Mouse (Mus musculus) heart, adult 18-20 months (tissue): ENCODE results near the gene Zbtb32. TPM values are rescaled to one million over a fixed set of nuclear protein-coding genes. Genes with fewer than 3 reads are reported as not detected.
A peak's percentile ranks its signal among the peaks of the same experiment; 100 is the strongest.

Experiments
- DNase-seq, 2 experiments: peaks; one replicate each; pipeline ENCODE4 v3.0.0; 2021 to 2022; ENCODE audit warnings: mixed read lengths in 1 of 2
- total RNA-seq, 2 experiments: library from RNA; stranded (reverse); gene quantifications; 2 replicates each; pipeline ENCODE4 v1.2.3; 2021

Zbtb32 gene
- total RNA-seq, 2 experiments from 2014 or later, result 0.21 TPM; not detected in 1

DNA sequence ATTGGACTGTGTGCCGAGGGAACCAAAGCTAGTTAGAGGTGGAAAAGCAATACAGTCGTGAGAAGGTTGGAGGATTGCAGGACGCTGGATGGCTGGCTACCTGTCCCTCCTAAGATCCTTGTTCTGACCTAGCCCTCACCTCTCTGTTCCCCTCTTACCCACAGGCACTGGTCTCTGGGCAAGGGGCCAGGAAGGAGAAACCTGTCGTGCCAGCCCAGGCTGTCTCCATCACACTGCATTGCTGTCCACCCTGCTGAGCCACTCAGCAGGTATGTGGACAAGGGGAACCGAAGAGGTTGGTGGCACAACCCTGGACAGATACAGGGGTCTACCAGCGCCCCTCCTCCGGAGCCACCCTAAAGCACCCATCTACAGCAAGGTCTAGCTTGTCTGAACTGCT lies 1.9 kb upstream of the Zbtb32 start:
- DNase-seq, result no peak

DNA sequence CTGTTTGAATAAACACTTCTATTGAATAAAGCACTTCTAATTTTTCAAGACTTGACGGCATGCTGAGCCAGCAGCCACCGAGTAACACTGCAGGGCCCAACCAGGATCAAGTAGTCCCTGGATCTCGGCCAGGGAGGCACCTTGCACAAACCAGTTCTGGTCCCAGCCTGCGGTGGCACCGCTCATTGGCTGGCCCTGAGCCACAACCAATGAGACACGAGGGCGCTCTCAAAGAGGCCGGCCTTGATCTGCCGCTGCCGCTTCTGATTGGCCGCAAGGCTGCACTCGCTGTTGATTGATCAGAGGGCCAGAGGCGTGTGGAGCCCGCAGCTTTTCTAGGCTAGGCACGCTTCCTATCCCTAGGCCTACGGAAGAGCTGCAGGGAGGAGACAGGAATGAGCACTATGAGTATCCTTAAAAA lies 1.2 kb upstream of the Zbtb32 start:
- peak; percentile 82 to 89 for DNase-seq

DNA sequence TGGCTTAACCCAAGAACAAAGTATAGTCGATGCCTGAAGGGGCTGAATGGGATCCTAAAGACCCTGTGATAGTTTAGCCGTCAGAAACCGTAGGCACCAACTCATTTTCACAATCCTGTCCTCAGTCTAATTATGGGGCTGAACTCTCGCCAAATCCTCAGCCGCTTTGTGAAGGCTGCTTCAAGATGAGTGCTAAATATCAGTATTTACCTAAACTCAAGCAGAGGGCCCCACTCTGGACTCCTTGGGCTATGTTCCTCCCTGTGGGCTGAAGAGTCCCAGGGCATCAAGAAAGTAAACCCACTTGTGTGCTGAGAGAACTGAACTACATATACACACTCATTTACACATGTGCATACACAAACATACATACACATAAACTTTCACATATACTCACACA lies 1.9 kb downstream of the Zbtb32 start:
- no peak for DNase-seq

DNA sequence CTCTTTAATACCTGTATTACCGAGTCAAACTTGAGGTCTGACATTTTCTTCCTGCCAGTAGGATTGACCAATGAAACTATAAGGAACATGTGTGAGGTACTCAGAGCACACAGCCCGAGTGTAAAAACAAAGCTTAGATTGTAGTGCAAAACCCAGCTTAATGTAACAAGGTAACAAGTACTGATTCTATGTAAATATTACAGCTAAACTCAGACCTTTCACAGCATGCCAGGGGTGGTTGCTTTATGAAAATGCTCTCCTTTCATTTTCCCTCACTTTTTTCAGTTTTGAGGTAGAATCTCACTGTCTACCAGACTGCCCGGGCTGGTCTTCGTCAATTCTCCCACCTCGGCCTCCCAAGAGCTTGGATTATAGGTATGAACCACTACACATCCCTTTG lies 2.6 kb downstream of the Zbtb32 start:
- no peak for DNase-seq

DNA sequence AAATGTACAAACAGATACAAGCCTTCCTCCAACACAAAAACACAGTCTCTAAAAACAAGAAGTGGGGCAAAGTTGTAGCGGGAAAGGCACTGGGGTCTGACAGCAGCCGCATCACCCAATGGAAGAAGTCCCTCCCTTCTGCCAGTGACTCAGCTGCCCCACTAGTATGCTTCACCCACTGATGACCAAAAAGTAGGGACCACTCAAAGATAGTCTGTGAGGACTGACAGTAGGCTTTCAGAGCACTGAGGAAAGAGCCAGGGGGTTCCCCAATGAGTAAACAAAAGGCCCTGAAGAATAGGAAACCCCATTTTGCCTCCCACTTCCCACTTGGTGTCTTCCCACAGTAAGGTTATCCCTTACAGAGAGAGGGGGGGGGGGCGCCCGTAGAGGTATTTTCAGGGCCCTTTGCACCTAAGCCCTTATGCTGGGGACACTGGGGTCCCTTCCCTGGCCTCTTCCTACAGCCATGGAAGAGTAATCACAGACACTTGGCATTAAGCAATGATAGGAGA lies 4.1 kb downstream of the Zbtb32 start:
- no peak for DNase-seq

DNA sequence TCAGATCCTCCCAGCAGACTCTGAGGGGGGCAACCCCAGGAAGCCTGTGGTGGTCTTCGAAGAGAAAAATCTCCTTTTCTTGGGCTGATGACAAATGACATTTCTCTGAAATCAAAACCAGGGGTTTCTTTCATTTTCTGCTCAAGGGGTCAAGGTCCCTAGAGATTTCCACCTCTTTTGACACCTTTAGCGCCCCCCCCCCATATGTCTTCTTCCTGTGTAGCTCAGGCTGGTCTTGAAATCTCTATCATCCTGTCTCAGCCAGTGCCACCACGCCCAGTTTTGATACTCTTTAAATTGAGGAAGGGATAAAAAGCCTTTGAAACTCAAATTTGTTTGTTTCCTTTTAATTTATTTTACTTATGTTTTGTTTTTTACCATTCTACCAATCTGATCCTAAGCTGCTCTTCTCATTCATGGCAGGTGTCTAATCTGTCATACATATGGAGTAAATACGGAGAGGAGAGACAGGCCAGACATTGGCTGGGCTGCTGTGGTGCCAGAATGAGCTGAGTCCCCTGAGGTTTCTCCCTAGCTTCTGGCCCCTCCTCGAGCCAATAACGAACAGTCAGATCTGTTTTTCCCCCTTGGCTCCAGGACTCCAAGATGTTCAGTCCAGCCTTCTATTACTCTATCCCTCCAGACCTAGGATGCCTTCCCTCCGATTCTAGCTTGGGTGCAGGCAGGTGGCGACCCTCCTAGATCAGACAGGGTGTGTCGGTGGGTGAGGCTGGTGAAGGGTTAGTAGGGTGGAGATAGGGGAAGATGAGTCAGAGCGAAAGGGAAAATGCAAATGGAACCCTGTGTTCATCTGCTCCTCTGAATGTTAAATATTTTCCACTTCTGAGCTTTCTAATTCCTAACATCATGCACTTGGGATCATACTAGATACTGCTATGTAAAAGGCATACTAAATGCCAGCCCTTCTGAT lies 4.9 kb downstream of the Zbtb32 start:
- DNase-seq, result no peak

DNA sequence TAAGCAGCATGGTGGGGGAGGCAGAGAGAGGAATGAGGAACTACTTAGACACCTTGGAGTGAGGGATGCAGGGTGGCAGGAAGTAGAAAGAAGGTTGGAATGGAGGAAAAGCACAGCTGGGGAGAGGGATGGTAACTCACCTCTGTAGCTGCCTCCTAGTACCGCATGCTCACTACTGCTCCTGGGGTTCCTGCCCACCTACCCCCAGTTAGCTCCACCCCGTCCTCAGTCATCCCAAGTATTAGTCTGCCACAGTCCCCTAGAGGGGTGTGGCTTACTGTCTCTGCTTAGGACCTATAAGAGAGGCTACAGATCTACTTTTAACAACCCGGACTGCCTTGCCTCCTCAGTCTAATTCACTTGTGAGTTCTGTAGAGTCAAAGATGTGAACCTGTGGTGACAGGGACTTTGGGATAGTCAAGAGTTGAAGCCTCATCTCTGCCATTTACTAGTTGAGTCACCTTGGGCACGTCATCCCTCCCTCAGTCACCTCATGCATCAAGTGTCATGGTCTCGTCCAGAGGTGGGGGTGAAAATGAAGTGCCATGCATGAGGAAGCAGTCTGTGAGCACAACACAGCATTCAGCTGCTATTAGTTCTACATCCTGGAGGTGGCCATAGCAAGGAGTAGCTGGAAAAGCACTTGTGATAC lies 5.8 kb downstream of the Zbtb32 start:
- no peak for DNase-seq

DNA sequence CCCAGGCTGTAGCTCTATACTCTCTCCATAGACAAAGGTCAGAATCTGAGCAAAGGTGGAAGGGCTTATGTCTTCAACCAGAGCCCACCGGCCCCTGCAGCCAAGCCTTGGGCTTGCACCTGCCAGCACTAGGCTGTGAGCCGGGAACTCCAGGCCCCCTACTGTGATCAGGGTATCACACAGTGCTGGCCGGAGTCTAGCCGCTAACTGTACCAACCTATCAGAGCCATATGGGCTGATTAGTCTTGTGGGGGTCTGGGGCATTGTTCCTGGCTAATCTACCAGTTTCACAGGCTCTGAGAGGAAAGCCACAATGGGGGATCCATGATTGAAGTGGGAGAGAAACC lies 7.1 kb downstream of the Zbtb32 start:
- DNase-seq, result no peak

DNA sequence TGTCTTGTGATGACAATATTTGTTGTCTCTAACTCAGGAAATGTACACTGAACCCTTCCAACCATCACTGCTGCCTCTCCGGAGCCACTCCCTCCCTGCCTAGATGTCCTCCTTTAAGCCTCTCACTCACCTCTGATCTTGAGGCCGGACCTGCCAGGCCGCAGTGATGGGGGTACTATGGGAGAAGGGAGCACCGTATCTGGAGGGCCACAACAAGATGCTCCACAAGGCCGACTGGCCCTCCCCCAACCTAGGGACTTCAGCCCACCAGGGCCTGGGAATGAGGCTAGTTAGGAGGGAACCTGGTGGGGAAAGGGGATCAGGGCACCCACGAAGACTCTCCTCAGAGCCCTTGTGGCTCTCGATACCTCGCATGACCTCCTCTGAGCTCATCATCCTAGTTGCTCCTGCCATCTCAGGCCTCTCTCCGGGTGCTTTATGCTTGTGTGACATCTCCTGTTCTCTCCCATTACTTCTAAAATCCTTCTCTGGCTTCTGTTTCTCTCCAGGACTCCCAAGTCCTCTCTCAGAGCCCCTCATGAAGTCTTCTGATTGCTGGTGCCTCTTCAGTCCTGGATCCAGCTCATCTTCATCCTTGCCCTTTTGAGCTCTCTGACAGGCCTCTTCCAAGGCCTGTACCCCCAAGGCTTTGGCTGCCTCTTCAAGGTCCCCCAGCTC lies 7.6 kb downstream of the Zbtb32 start:
- DNase-seq, result no peak

DNA sequence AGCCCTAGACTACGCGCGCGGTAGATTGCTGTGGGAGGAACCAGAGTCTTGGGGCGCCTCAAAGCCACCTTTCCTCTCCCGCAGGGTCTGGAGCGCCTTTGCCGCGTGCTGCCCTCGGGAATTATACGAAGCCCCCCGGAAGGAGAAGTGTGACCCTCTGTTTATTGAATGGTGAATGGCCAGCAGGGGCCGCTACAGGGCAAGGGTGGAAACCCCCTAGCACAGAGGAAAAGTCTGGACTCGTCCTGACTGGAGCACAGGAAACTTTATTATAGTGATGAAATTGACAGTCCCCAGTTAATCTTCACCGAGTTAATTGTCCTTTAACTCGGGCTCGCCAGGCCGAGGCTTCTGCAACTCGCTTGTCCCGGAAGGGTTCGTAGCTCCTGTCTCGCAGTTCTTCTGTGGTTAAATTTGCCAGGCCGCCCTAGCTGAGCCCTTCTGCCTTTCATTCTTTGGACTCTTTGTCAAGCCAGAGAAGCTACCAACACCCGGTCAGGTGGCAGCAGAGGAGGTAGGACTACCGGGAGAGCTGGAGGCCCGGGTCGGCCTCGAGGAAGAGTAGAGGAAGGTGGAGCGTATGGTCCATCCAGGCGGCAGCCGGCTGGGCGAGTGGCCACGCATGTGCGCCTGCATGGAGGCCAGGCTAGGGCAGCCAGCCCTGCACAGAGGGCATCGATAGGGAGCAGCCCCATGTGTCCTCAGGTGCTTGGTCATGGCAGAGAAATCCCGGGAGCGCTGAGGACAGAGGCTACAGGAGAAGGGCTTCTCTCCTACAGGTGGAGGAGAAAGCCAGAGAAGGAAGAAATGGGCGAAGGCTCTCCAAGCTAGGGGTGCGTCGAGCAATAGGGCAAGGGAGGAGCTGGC lies 9.0 kb downstream of the Zbtb32 start:
- peak; percentile 85 to 94 for DNase-seq

DNA sequence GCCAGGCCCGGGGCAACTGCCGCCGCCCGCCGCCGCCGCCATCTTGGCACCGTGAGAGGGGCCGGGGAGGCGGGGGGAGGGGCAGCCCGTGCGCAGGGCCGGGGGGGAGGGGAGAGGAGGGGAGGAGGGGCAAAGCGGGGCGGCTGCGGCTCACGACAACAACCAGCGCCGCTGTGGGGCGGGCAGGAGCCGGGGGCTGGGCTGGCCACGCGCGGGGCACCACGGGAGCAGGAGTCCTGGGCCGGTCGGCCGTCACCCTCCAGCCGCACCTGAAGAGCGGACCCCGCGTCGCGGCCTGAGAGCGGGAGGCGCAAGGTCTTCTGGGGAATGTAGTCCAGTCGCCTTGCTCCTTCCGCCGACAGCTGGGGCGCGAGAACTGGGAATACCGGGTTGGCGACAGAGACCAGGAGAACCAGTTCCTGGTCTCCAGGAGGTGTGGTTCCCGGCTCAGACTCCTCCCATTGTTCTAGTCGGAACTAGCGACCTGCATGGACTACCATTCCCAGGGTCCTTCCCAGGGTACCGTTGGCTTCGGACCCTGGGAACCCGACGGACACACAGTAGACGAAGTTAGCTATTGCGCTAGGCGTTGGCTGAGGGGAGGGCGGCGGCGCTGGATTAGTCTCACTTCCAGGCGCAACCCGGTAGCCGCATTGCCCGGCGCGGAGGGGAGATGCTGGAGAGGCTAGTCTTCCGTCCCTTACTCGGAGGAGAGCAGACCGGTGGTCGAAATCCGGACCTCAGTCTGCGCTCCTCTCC lies 9.9 kb downstream of the Zbtb32 start, which contains the start of gene Kmt2b:
Gene Kmt2b (minus strand): TSS at position 51 of the 759 bp plus-strand sequence.
- peak; percentile 96 to 99 for DNase-seq

DNA sequence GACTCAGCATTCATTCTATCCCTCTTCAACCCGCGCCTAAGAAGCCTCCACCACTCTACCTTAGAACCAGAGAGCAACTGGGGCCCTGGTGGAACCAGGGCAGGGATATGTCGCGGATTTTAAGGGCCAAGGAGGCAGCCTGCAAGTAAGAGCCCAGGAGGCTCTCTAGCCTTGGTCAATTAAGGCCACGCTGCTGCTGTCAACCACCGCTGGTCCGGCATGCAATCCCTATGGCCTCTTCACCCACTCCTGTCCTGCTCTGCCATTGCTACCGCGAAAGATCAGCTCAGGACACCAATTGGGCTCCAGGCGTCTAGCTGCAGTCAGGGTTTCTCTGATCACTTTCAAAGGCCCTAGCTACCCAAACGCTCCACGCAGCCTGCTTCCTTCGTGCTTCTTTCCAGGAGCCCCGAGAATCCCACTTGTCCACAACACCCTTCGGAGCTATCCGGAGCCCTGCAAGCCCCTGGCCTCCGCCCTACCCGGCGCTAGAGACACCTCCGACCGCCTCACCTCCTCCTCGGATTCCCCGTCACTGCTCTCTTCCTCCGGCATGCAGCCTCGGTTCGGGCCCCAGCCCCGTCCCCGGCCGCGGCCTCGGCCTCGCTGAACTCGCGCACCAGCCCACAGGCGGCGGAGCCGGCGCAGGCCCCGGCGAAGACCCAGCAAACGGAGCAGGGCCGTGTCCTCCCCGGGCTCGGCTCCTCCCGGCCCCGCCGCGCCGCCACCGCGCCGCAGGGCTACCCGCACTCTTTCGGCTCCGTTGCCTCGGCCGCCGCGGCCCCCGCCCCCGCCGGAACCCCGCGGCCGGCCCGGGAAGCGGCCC lies 10.7 kb downstream of the Zbtb32 start:
- DNase-seq, result peak in 1 of 2 experiments; percentile 66

DNA sequence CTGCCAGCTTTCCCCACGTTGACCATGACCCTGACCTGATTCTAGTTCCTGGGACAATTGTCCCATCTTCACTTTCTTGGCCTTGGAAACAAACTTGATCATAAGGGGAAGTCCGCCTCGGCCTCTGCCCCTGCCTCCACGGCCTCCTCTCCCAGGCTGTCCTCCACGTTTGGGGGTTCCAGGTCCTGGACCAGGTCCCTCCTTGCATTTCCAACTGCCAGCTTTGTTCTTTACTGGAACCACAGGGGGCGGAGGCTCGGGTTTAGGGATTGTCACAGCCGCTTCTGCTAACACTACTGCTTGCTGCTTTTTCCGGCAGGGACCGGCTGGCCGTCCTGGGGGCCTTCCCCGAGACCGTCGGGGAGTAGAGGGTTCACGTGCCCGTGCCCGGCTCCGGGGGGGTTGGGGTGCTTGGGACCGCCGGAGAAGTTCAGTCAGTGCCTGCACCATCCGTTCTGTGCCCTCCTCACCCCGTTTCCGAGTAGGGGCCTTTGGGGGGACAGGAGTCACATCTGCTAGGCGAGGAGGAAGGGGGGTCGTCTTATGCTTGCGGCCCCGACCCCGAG lies 12.2 kb downstream of the Zbtb32 start:
- no peak for DNase-seq

DNA sequence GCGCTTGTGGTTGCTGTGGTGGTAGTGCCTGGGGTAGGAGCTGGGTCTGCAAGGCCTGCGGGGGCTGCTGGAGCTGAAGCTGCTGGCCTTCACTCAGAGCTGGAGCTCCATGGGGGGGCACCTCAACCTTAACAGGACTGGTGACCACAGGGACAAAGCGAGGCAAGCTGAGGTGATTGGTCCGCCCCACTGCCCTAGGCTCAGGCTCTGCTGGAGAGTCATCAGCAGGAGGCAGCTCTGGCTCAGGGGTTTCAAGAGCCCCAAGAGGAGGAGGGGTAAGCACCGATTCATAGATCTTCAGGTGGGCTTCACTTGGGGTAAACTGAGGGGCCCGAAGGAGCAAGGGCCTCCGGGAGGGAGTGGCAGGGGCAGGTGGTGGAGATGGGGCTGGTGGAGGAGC lies 13.5 kb downstream of the Zbtb32 start:
- DNase-seq, result no peak

DNA sequence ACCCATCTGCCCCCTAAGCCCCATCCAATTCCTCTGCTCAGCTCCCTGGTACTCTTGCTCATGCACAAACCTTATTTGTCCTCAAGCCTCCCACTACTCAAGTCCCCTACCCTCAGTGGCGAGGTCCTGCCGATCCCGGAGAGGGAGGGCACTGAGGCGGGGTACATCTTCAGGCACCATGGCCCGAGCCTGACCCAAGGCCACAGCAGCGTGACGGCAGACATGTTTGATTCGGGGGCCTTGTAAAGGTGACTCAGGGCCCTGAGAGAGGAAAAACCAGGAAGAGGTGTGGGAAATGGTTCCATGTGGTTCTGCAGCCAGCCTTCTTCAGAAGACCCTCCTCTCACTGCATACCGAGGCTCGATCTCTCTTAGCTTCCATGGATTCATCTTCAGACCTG lies 14.4 kb downstream of the Zbtb32 start:
- no peak for DNase-seq

DNA sequence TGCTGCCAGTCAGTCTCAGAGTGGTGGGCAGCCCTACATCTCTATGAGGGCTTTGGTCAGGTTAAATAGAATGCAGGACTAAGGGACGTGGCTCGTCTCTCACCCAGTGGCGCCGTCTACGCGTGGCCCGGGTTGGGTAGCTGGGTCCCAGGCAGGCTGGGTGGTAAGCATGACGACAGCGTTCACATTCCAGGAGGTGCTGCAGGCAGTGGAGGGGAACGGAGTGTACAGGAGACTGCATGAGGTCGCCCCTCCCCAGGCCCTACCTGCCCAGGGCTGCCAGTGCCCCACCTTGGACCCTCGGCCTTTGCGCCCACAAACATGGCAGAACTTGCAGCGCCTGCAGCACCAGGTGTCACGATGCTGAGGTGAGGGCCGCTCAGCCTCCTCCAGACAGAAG lies 17.2 kb downstream of the Zbtb32 start:
- DNase-seq, result no peak

DNA sequence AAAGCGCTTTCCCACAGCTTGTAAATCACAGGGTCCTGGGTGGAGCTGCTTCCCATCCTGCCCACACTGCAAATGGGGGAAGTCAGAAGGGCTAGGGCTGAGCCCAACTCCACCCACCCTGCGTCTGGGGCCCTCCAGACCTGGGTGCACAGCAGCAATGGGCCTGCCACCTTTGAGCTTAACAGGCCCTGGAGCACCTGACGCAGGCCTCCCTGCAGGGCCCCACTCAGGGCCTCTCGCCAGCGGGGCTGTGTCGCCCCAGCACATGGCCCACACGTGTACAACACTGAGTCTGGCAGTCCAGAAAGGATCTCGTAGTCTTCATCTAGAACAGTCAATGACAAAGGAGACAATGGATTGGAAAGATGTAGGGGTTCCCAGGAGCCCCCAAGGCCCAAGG lies 18.8 kb downstream of the Zbtb32 start:
- no peak for DNase-seq

DNA sequence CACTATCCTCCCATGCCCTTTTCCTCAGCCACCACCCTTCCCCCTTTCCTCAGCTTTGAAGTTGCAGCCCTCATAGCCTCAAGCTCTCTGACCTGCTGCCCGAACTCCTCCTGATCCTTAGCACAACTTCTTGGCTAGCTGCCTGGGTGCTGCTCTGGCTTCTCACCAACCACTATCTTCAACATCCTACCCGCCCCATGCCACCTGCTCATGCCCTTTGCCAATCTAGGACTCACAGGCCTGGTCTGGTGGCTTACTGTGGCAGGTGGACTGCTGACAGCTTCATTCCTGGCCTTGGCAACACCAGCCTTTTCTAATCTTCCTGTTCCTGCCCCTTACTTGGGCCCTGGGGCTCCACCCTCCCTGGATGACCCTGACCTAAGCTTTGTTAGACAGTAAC lies 25.7 kb downstream of the Zbtb32 start:
- DNase-seq, result peak; percentile 69 to 75

DNA sequence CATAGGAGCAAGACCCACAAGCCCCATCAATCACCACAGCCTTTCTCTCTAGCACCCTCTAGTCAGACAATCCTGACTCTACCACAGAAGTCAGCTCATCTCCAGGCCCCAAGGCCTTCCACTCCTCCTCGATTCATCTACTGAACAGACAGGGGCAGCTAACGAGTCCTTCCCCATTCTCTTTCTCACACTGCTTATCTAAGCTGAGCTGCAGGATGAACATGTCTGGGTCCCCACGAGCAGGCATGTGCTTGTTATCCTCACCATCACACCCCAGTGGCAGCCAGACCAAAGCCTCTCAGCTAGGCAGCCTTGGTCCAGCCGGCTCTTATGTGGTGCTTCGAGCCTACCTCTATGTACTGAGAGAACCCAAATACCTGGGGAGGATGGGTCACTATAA lies 26.3 kb downstream of the Zbtb32 start:
- DNase-seq, result no peak

DNA sequence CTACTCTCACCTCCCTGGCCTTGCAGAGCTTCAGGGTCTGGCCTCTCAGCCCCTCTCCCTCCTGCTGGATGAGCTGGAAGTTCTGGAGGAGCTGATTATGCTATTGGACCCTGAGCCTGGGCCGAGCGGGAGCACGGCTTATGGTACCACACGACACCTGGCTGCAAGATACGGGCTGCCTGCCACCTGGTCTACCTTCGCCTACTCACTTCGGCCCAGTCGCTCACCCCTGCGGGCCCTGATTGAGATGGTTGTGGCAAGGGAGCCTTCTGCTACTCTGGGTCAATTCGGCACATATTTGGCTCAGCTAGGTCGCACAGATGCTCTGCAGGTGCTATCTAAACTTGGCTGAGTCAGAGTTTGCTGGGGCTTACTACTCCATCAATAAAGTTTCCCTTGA lies 31.2 kb downstream of the Zbtb32 start:
- no peak for DNase-seq
